Mouse (Mus musculus): ENCODE data around the gene Rhot2. TPM values are rescaled to one million over a fixed set of nuclear protein-coding genes. Genes with fewer than 3 reads are reported as not detected.
A peak's percentile ranks its signal among the peaks of the same experiment; 100 is the strongest.

The Rhot2 gene
- total and polyA plus RNA-seq, 3 experiments: 16.2 to 33.8 (median 17.3) TPM

GRCm38 (mm10) chr17:25860832-25861703 is 16.4 kb upstream of the Rhot2 start, which contains the start of gene Wdr90 (continued):
- TF ChIP-seq KAT2A (IDR thresholded peaks at IDR 0.05; ENCODE audit: insufficient replicate concordance, low read length): no peak
- TF ChIP-seq RCOR1 (conservative IDR thresholded peaks at IDR 0.05; ENCODE audit: low read depth, low read length): no peak

GRCm38 (mm10) chr17:25860229-25860628 is 15.6 kb upstream of the Rhot2 start:
- peak overlapping the region in 2 of 3 experiments; percentile 70 to 86 for H3K4me3 ChIP-seq (replicated peaks in 1 of 3; ENCODE audit: low read depth in 2 of 3, low read length in 2 of 3, poor library complexity in 1 of 3)
- DNase-seq (ENCODE audit: extremely low read depth): no peak
- TF ChIP-seq E2F4 (IDR thresholded peaks at IDR 0.05; ENCODE audit: insufficient replicate concordance, low read depth, low read length) (no peak), EP300 (IDR thresholded peaks at IDR 0.05; ENCODE audit: low read length) (no peak), USF1 (IDR thresholded peaks at IDR 0.05; ENCODE audit: low read depth, low read length) (no peak), HCFC1 (IDR thresholded peaks at IDR 0.05; ENCODE audit: low read depth, low read length) (no peak)
- in situ Hi-C loops (cut with MboI; ENCODE audit: low pct_ligation_motif_present, low pct_unique_long_range_greater_than_20kb, low sequenced_read_pairs) (no loop called here), dilution Hi-C loops (cut with MboI; ENCODE audit: extremely low pct_ligation_motif_present, extremely low pct_unique_long_range_greater_than_20kb, low sequenced_read_pairs) (no loop called here)
- H3K9ac ChIP-seq (ENCODE audit: insufficient read depth, low read depth): peak overlapping the region; percentile 80; the same call in 1 of the 2 replicates
- peaks cover 7% of the 10 kb centered on the region for H3K27me3 ChIP-seq (replicated peaks)
- peaks cover 9 to 25% of the 10 kb centered on the region in 2 experiments for H3K4me1 ChIP-seq (ENCODE audit: control insufficient read depth in 1 of 2, insufficient read depth in 2 of 2)
- peaks cover 12 to 27% of the 10 kb centered on the region in 2 experiments for H3K36me3 ChIP-seq (replicated peaks in 1 of 2; ENCODE audit: control insufficient read depth in 1 of 2, insufficient read depth in 1 of 2, low read length in 1 of 2)
- H3K9me3 ChIP-seq (replicated peaks; ENCODE audit: low read length): no peaks in the 10 kb centered on the region
- no peak overlapping the region for H3K27ac ChIP-seq (ENCODE audit: insufficient read depth, low read depth)
- no peaks in the 10 kb centered on the region for H3K79me2 ChIP-seq (replicated peaks; ENCODE audit: control insufficient read depth, extremely low read depth, insufficient read depth, poor library complexity, severe bottlenecking)
- H3K4me2 ChIP-seq (ENCODE audit: insufficient read depth, low read depth, poor library complexity, severe bottlenecking): peak overlapping the region; percentile 35

GRCm38 (mm10) chr17:25843636-25844395 is 835 bp downstream of the Rhot2 start:
- Histone ChIP-seq H3K9me3 (replicated peaks; ENCODE audit: low read length) (no peaks in the 10 kb centered on the region), H3K9ac (ENCODE audit: insufficient read depth, low read depth) (peak overlapping the region; percentile 83), H3K27me3 (replicated peaks) (no peaks in the 10 kb centered on the region), H3K36me3 (replicated peaks in 1 of 2; ENCODE audit: control insufficient read depth in 1 of 2, insufficient read depth in 1 of 2, low read length in 1 of 2) (peaks cover 60 to 84% of the 10 kb centered on the region in 2 experiments), H3K79me2 (replicated peaks; ENCODE audit: control insufficient read depth, extremely low read depth, insufficient read depth, poor library complexity, severe bottlenecking) (peaks cover 14% of the 10 kb centered on the region), H3K4me2 (ENCODE audit: insufficient read depth, low read depth, poor library complexity, severe bottlenecking) (peak overlapping the region; percentile 71), H3K4me3 (replicated peaks in 1 of 3; ENCODE audit: low read depth in 2 of 3, low read length in 2 of 3, poor library complexity in 1 of 3) (peak overlapping the region; percentile 71 to 93 (median 77)), H3K4me1 (ENCODE audit: control insufficient read depth in 1 of 2, insufficient read depth in 2 of 2) (peaks cover 12 to 15% of the 10 kb centered on the region in 2 experiments), H3K27ac (ENCODE audit: insufficient read depth, low read depth) (peak overlapping the region; percentile 54)
- in situ Hi-C loops (cut with MboI; ENCODE audit: low pct_ligation_motif_present, low pct_unique_long_range_greater_than_20kb, low sequenced_read_pairs) (no loop called here), dilution Hi-C loops (cut with MboI; ENCODE audit: extremely low pct_ligation_motif_present, extremely low pct_unique_long_range_greater_than_20kb, low sequenced_read_pairs) (no loop called here)
- TF ChIP-seq ZNF384 (IDR thresholded peaks at IDR 0.05; ENCODE audit: low read depth, low read length): no peak
- TF ChIP-seq EP300 (IDR thresholded peaks at IDR 0.05; ENCODE audit: low read length): no peak
- TF ChIP-seq USF1 (IDR thresholded peaks at IDR 0.05; ENCODE audit: low read depth, low read length): no peak
- TF ChIP-seq KAT2A (IDR thresholded peaks at IDR 0.05; ENCODE audit: insufficient replicate concordance, low read length): no peak
- no peak for DNase-seq (ENCODE audit: extremely low read depth)
